Mouse (Mus musculus): Measurements from ENCODE around the gene Fosl1.

Fosl1 gene

GRCm38 (mm10) chr19:5483386-5484359 is 36.3 kb downstream of the Fosl1 start:
- no peak for TF ChIP-seq GATA4 (IDR thresholded peaks at IDR 0.05; ENCODE audit: insufficient replicate concordance, low read length)

GRCm38 (mm10) chr19:5484496-5484895 is 37.1 kb downstream of the Fosl1 start:
- no peak for TF ChIP-seq GATA4 (IDR thresholded peaks at IDR 0.05; ENCODE audit: insufficient replicate concordance, low read length)

GRCm38 (mm10) chr19:5485371-5485770 is 38.0 kb downstream of the Fosl1 start:
- no peak for TF ChIP-seq GATA4 (IDR thresholded peaks at IDR 0.05; ENCODE audit: insufficient replicate concordance, low read length)

GRCm38 (mm10) chr19:5485821-5486220 is 38.5 kb downstream of the Fosl1 start:
- no peak for TF ChIP-seq GATA4 (IDR thresholded peaks at IDR 0.05; ENCODE audit: insufficient replicate concordance, low read length)

- TF ChIP-seq GATA4 (IDR thresholded peaks at IDR 0.05; ENCODE audit: insufficient replicate concordance, low read length): no peak
Observed at GRCm38 (mm10) chr19:5486286-5486685, 38.9 kb downstream of the Fosl1 start.

- TF ChIP-seq GATA4 (IDR thresholded peaks at IDR 0.05; ENCODE audit: insufficient replicate concordance, low read length): no peak
Observed at GRCm38 (mm10) chr19:5486771-5487170, 39.4 kb downstream of the Fosl1 start.

GRCm38 (mm10) chr19:5487768-5488550 is 40.6 kb downstream of the Fosl1 start, which contains the start of gene Mus81:
Gene Mus81, minus strand, starts transcription at chr19:5488402.
- TF ChIP-seq GATA4 (IDR thresholded peaks at IDR 0.05; ENCODE audit: insufficient replicate concordance, low read length): no peak; the same call in 1 of the 2 replicates

GRCm38 (mm10) chr19:5488878-5489571 is 41.7 kb downstream of the Fosl1 start:
- no peak for TF ChIP-seq GATA4 (IDR thresholded peaks at IDR 0.05; ENCODE audit: insufficient replicate concordance, low read length)

- no peak for TF ChIP-seq GATA4 (IDR thresholded peaks at IDR 0.05; ENCODE audit: insufficient replicate concordance, low read length)
Observed at GRCm38 (mm10) chr19:5490313-5490897, 43.1 kb downstream of the Fosl1 start, which contains the start of gene Cfl1. Gene Cfl1, plus strand, starts transcription at chr19:5490455.

GRCm38 (mm10) chr19:5490898-5491708 is 43.8 kb downstream of the Fosl1 start:
- peak; percentile 25; the same call in 1 of the 2 replicates for TF ChIP-seq GATA4 (IDR thresholded peaks at IDR 0.05; ENCODE audit: insufficient replicate concordance, low read length)

GRCm38 (mm10) chr19:5492641-5493040 is 45.3 kb downstream of the Fosl1 start:
- TF ChIP-seq GATA4 (IDR thresholded peaks at IDR 0.05; ENCODE audit: insufficient replicate concordance, low read length): no peak

GRCm38 (mm10) chr19:5494314-5494713 is 47.0 kb downstream of the Fosl1 start:
- TF ChIP-seq GATA4 (IDR thresholded peaks at IDR 0.05; ENCODE audit: insufficient replicate concordance, low read length): no peak

GRCm38 (mm10) chr19:5495353-5496051 is 48.2 kb downstream of the Fosl1 start:
- TF ChIP-seq GATA4 (IDR thresholded peaks at IDR 0.05; ENCODE audit: insufficient replicate concordance, low read length): no peak

All from liver, adult (tissue).